Mouse (Mus musculus): ENCODE data around the gene Mtx1.
A peak's percentile ranks its signal among the peaks of the same experiment; 100 is the strongest.

Gene Mtx1

GRCm38 (mm10) chr3:89226900-89227299 is at the start of gene Mtx1:
Gene Mtx1 (minus strand): TSS chr3:89227088.
- peak; percentile 53 for DNase-seq

- no peak for DNase-seq
Observed at GRCm38 (mm10) chr3:89276061-89276460, 49.2 kb upstream of the Mtx1 start.

- peak; percentile 70 for DNase-seq
Observed at GRCm38 (mm10) chr3:89271760-89272159, 44.9 kb upstream of the Mtx1 start.

- DNase-seq, result peak; percentile 52
Observed at GRCm38 (mm10) chr3:89270891-89271290, 44.0 kb upstream of the Mtx1 start.

- peak; percentile 93 for DNase-seq
Observed at GRCm38 (mm10) chr3:89270051-89270755, 43.3 kb upstream of the Mtx1 start, which contains the start of gene Slc50a1. Gene Slc50a1 (minus strand): TSS chr3:89270570.

GRCm38 (mm10) chr3:89268916-89269315 is 42.0 kb upstream of the Mtx1 start:
- DNase-seq, result no peak

- peak; percentile 87 for DNase-seq
Observed at GRCm38 (mm10) chr3:89266439-89266893, 39.6 kb upstream of the Mtx1 start.

- DNase-seq, result peak; percentile 43
Observed at GRCm38 (mm10) chr3:89262417-89262816, 35.5 kb upstream of the Mtx1 start.

- no peak for DNase-seq
Observed at GRCm38 (mm10) chr3:89260211-89260610, 33.3 kb upstream of the Mtx1 start.

- no peak for DNase-seq
Observed at GRCm38 (mm10) chr3:89259076-89259475, 32.2 kb upstream of the Mtx1 start, which contains the start of gene Dpm3. Gene Dpm3 (plus strand): TSS chr3:89259358.

- DNase-seq, result no peak
Observed at GRCm38 (mm10) chr3:89256177-89256576, 29.3 kb upstream of the Mtx1 start.

- no peak for DNase-seq
Observed at GRCm38 (mm10) chr3:89254994-89255393, 28.1 kb upstream of the Mtx1 start.

GRCm38 (mm10) chr3:89251365-89251895 is 24.5 kb upstream of the Mtx1 start:
- DNase-seq, result peak; percentile 82

- peak; percentile 86 for DNase-seq
Observed at GRCm38 (mm10) chr3:89250435-89251040, 23.6 kb upstream of the Mtx1 start.

- DNase-seq, result no peak
Observed at GRCm38 (mm10) chr3:89247466-89247865, 20.6 kb upstream of the Mtx1 start.

GRCm38 (mm10) chr3:89246261-89247100 is 19.6 kb upstream of the Mtx1 start, which contains the start of gene Trim46:
Gene Trim46 (minus strand): TSS chr3:89246309.
- DNase-seq, result peak; percentile 93

- DNase-seq, result peak; percentile 49
Observed at GRCm38 (mm10) chr3:89245688-89246171, 18.8 kb upstream of the Mtx1 start, which contains the start of gene Krtcap2. Gene Krtcap2 (plus strand): TSS chr3:89245966.

GRCm38 (mm10) chr3:89244982-89245687 is 18.2 kb upstream of the Mtx1 start:
- peak; percentile 66 for DNase-seq

GRCm38 (mm10) chr3:89244158-89244981 is 17.5 kb upstream of the Mtx1 start:
- DNase-seq, result peak; percentile 73

GRCm38 (mm10) chr3:89243609-89244008 is 16.7 kb upstream of the Mtx1 start:
- DNase-seq, result peak; percentile 70

GRCm38 (mm10) chr3:89242331-89242895 is 15.5 kb upstream of the Mtx1 start:
- DNase-seq, result peak; percentile 77
